Mouse (Mus musculus) kidney, postnatal 25 days (tissue): ENCODE data around the gene Myl6b.

Experiments used
- DNase-seq, 2 experiments: peaks; one replicate each; pipeline ENCODE4 v3.0.0; 2021; ENCODE audit warnings: mixed read lengths in 2 of 2

The Myl6b gene

DNA sequence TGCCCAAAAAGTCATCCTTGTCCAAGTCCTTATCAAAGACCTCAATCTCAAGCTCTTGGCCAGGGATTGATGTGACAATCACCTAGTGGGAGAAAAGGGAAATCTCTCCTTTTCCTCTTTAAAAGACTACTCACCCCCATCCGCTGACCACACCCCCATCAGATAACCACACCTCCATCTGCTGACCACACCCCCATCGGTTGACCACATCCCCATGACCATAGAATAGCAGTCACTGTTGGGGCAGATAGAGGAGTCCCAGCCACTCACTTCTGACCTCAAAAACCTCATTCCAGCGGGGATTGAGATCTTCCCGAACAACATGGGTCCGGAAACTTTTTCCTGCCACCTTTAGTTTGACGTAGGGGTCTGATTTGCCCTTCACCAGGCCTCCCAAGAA lies 18.2 kb upstream of the Myl6b start:
- DNase-seq, result peak in 1 of 2 experiments; percentile 39

DNA sequence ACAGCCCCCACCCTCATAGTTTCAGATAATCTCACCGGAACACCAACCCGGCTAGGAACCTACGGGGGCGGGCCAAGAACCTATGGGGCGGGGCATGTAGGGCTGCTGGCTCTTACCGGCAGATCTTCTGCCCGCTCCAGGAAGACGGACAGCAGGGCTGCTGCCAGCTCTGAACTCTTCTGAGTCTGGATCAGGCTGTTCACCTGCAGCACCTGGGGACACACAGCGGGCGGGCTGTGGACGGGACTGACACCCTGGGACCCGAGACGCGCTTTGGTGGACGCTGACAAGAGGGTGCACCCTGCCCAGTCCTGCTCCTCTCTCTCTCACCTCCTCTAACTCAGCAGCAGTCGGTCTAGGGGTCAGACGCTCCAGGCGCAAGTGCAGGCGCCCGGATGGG lies 17.5 kb upstream of the Myl6b start:
- peak in 1 of 2 experiments; percentile 46 for DNase-seq

DNA sequence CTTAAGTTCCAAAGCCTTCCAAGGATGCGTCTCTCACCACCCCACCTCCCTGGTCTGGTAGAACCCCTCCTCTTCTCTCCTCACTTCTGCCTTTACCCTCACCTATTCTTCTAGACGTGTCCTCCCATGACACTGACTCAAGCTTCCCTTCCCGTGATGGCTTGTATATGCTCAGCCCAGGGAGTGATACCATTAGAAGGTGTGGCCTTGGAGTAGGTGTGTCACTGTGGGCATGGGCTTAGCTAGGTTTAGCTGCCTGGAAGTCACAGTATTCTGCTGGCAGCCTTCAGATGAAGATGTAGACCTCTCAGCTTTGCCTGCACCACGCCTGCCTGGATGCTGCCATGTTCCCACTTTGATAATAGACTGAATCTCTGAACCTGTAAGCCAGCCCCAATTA lies 16.6 kb upstream of the Myl6b start:
- DNase-seq, result no peak

DNA sequence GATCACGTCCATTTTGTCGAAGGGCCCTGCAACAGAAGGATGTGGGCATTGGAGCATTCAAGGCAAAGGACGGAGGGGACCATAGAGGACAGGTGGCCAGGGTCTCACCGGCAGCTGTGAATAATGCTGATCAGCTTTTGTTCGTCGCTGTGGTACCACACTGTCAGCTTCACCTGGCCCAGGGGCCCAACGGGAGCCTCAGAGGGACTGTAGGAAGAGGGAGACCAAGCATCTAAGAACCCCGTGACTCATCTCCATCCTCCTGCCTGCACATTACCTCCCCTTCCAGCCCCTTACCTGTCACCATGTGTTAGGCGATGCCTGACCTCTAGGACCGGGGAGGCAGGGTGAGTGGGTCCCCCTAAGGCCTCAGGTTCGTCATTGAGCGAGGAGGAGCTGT lies 13.3 kb upstream of the Myl6b start:
- no peak for DNase-seq

DNA sequence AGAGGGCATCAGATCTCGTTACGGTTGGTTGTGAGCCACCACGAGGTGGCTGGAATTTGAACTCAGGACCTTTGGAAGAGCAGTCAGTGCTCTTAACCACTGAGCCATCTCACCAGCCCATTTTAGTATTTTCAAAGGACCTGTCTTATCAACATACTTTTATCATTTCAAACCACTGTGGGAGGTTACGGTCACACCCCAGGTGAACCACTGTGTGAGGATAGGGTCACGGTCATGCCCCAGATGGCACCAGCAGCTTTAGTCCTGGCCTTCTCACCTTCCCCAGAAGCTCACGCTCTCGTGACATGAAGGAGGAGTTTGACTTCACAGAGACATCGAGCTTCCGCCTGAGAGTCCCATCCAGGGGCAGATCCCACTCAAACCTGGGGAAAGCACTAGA lies 12.7 kb upstream of the Myl6b start:
- peak in 1 of 2 experiments; percentile 28 for DNase-seq

DNA sequence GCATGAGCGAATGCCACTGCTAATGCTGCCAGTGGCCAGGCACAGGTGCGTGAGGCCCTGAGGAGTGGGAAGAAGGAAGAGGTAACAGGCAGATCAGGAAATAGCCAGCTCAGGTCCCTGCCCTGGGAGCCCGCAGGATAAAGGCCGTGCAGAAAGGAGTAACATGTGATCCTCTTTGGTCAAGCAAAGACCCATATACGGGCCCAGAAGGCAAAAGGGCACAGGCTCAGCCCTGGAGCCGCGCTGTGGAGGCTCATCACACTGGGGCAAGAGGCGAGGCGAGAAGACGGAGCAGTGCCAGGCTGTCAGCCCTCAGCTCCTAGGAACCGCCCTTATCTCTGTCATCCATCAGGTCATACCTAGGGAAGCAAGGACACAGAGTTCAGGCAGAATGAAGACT lies 11.8 kb upstream of the Myl6b start:
- peak in 1 of 2 experiments; percentile 35 for DNase-seq

DNA sequence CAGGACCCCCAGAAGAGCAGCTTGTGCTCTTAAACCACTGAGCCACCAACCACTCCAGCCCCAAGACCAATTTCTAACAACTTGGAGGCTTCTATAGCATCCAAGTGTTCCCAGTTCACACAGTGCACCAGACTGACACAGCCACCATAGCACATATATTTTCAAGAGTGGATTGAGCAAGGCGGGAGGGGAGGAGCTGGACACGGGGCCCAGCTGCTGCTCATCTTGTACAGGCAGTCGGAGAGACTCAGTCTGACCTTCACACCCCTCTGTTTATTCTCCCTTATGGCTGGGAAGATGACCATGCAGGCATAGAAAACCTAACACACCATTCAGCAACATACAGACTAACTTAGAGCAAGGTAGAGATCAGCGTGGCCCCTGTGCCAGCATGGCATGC lies 11.3 kb upstream of the Myl6b start:
- DNase-seq, result no peak

DNA sequence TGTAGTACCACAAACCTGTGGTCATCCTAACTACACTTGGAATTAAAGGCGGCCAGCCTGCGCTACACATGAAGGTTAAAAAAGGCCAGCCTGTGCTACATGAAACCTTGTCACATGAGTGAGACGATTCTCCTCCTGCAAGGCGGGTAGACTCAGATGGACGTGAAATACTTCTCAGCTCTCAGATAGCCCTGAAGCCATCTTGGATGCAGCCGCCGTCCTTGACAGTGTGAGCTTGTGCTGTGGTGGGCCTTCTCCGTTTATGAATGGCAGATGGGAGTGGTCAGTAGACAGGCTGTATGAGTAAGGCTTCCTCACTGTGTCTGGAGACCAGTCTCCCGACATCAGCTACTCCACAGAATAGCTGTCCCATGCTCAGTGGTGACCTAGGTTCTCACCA lies 10.7 kb upstream of the Myl6b start:
- DNase-seq, result peak in 1 of 2 experiments; percentile 28

DNA sequence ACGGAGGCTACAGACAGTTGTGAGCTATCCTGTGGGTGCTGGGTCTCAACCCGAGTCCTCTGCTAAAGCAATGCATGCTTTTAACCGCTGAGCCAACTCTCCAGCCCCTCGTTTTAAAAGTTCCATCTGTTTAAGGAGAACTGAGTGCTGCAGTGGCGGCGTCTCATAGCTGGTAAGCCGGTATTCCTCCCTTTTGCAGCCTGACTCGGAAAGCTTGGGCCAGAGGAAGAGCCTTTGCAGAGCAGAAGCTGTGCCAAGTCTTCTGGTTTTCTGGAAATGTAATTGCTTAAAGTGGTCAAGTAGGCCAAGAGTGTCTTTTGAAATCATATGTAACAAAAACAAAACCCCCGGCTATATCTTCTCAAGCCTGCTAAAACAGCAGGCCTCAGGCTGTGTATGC lies 9.8 kb upstream of the Myl6b start:
- no peak for DNase-seq

DNA sequence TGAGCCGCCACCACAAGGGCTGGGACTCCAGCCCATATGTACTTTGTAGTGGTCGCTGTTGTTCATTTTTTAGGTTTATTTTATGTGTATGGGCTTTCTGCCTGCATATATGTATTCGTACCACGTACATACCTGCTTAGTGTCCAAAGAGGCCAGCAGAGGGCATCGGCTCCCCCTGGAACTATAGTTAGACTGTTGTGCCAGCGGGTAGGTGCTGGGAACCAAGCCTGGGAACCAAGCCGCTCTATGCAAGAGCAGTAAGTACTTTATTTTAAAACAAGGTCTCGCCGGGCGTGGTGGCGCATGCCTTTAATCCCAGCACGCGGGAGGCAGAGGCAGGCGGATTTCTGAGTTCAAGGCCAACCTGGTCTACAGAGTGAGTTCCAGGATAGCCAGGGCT lies 7.5 kb upstream of the Myl6b start:
- no peak for DNase-seq

DNA sequence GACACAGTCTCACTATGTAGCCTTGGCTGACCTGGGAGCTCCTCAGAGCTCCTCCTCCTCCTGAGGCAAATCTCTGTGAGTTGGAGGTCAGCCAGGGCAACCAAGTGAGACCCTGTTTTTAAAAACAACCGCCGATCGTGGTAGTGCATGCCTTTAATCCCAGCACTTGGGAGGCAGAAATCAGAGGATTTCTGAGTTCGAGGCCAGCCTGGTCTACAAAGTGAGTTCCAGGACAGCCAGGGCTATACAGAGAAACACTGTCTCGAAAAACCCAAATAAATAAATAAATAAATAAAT lies 6.8 kb upstream of the Myl6b start:
- DNase-seq, result peak; percentile 67 to 74

DNA sequence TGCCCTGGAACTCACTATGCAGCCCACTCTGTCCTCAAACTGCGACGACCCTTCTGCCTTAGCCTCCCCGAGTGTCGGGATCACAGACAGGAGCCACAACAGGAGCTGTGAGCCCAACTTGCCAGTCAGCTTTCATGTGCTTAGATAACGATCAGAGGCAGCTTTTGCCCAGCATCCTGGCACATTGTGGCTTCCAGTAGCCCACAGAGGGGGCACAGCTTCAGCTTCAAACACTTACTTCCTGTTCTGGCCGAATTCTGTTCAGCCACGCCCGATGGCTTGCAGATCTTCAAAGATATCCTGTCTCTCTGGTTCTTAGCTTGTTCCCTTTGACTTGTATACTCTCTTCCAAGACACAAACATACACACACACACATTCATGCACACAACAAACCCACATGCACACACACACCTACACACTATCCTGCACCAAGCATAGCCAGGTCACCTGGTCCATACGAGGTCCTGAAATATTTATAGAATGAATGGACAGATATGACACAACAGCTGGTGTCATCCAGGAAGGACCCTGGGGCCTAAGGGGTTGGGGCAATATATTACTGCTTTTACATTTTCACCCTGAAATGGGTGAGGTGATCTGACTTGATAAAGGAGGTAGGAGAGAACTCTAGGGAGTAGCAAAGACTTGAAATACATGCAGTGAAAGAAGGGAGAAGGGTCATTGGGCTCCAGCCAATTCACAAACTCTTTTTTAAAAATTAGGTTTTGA lies 6.3 kb upstream of the Myl6b start:
- no peak for DNase-seq

DNA sequence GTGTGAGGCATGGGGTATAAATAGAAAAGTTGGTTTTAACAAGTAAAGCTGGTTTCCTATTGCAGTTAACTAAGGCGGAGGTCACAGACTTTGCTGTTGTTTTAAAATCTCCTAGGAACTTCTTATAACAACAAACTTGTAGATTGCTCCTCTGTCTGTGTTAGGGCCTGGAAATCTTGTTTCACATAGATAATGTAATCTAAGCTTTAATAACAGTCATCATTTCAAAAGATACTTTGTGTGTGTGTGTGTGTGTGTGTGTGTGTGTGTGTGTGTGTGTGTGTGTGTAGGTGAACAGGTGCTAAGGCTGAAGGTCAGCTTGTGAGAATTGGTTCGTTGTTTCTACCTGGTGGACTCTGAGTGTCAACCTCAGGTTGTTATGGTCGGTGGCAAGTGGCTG lies 5.5 kb upstream of the Myl6b start:
- no peak for DNase-seq

DNA sequence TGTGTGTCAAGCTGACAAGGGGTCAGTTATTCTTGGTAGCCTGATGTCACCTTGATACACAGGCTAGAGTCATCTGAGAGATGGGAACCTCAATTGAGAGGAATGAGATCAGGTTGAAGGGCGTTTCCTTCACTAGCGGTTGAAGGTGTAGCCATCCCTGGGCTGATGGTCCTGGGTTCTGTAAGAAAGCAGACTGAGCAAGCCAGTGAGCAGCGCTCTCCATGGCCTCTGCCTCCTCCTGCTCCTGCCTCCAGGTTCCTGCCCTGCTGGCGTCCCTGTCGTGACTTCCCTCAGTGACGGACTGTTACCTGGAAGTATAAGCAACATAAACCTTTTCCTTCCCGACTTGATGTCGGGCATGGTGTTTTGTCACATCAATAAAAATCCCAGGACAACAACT lies 5.0 kb upstream of the Myl6b start:
- no peak for DNase-seq

DNA sequence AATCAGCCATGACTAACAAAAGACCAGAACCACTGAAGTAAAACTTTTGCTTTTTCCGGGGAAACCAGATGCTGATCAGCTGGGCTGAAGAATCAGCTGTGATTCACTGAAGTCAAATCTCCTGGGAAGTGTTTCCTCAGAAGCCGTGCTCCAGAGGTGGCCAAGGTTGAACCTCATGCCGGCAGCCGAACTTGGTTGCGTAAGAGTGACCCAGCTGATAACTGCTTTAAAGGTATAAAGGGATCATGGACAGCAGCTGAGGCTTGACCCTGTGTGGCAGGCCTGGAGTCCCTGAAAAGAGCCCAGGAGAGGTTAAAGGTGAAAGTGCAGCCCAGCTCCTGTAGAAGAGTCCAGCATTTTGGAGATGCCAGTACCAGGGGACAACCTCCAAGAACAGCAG lies 3.9 kb upstream of the Myl6b start:
- peak in 1 of 2 experiments; percentile 63 for DNase-seq

DNA sequence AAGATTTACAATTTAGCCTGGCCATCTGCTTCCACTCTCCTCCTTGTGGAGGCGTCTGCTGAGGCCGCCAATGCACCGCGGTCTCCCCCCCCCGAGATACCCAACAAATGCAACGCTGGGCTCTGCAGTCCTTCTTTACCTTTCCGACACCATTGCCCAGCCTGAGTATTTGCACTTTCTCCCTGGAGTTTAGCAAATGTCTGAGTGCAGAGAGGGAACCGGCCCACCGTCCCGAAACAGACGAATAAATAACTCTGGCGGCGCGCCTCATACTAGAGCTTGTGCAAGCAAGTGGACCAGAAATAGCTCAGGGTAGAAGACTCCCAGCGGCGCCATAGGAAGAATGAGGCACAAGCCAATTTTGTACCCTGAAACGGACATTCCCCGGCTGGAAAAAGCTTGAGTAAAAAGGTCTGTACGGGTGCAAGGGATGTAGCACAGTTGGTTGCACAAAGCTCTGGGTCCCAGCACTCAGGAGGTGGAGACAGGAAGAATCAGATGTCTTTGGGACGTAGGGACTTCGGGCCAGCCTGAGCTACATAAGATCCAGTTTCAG lies 709 bp upstream of the Myl6b start:
- DNase-seq, result peak; percentile 66 to 71

DNA sequence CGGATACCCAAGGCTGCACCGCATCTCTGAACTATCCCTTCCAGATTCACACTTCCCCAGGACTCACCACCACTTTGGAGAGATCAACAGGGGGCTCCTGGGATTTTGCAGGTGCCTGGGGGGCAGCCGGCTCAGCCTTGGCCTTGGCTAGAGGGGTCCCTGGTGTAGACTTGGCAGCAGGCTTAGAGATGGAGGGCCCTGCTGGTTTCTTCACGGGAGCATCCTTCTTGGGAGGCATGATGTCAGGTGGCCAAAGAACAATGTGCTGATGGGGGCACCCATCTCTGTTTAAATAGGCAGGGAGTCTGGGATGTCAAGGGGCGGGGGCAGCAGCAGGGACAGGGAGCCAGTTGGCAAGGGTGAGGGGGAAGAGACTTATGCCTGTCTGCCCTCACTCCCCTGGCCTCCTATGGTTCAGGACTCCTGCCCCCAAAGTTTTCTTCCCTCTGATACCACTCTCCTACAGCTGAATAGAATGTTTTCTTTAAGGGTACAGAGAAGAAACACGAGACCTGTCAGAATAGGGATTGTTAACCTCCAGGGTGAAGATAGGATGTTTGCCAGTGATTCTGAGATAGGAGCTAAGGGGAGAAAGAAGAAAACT lies 1.2 kb downstream of the Myl6b start:
- DNase-seq, result peak in 1 of 2 experiments; percentile 31

DNA sequence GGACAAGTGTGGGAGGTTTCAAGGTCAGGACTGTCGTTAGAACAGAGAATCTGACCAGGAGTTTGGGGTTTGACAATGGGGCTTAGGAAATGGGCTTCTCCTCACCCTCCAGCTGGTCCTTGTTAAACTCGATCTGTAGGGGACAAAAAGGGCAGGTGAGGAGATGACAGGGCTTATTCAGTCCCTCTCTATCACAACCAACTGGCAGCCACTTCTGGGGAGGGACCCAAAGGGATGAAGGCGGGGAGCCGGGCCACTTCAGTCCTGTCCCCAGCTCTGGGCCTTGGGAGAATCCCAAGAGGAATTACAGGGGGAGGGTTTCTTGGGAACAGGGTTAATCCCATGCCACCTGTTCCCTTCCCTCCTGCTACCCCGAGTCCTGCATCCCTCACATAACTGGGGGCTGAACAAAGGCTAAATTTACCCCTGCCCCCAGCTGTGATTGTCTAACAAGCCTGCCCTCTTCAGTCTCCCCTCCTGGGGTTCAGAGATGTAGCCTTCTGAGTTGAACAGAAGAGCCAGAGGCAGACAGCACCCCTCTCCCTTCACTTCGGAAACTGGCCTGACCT lies 1.9 kb downstream of the Myl6b start:
- DNase-seq, result peak in 1 of 2 experiments; percentile 41

DNA sequence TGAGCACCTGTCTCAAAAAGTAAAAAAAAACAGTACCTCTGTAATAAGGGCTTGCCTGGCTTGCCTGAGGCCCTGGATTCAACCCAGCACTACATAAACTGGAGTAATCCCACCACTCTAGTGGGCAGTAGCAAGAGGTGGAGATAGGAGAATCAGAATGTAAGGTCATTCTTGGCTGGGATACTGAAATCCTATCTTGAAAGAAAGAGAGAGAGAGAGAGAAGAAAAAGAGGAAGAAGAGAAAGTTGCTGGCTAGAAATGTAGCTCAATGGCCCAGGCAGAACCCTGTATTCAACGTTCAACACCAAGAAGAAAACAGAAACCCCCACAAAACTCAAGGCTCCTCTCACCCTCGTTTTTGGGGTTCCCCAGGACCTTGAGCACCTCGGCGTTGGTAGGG lies 2.6 kb downstream of the Myl6b start:
- no peak for DNase-seq

DNA sequence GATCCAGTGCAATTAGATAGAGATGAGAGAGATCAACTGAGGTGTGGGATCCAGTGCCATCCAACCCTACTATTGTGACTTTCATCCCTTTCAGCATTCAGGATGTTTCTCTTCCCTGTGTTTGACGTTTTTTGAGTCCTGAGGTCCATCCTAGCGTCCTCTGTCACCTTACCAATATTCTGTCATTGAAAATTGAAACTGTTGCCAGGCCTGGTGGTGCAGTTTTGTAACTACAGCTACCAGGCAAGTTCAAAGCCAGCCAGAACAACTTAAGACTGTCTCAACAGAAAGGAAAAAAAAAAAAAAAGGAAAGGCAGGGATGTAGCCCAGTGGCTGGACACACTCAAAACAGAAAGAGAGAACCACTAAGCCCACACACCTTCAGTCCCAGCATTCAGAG lies 3.2 kb downstream of the Myl6b start:
- DNase-seq, result no peak

DNA sequence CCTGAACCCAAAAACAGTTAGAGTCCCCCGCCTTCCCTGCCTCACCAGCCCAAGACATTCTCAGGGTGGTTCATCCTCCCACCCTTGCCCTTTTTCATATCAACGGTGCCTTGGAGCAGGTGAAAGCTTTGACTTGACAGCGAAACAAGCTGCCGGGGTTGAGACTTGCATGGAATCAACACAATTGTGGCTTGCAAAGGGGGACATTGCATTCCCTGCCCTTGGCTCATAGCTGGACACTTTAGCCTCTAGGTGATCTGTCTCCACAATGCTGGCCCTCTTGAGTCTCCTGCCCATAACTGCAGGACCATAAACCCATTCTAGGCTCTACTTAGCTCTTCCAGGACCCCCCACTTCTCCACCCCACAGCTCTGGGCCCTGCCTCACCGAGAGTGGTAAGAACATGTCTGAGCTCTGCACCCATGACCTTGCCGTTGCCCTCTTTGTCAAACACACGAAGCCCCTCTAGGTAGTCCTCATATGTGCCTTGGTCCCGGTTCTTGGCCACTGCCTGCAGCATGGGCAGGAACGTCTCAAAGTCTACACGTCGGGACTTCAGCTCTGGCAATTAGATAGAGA lies 3.7 kb downstream of the Myl6b start:
- no peak for DNase-seq

DNA sequence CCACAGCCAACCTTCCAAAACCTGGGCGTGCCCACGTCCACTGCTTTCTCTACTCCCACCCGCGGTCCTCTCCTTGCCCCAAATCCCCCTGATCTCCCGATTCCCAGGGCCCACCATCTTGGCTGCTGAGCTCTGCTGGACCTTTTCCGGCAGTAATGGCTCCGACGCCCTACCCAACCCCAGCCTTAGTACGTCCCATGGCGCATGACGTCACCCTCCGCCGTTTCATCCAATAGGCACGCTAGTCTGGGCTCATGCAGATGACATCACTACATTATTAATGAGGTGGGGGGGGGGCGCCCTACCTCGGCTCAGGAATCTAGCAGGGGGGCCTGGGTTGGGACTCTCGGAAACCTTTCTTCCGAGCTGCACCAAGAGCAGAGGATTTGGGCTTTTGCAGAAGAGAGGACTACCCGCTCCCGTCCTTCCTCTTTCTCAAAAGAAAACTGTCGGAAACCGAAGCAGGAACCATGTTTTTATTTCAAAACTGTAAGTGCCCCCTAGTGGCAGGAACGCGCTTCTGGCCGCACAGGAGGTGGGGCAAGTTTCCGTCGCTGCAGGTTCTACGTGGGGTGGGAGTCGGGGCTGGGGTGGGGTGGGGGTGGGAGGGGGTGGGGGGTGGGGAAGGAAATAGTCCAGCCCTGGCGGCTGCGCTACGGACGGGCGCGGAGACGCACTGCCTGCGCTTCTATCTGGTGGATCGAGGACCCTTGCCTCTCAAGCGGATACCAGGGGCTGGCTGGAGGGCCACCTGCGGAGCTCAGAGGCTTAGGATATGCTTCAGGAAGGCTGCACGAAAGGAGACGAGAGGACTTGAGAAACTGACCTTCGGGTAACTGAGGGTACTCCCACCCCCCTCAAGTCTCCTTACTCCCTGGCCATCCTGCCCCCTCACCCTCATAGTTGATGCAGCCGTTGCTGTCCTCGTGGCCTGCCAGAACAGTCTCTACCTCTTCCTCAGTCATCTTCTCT lies 4.5 kb downstream of the Myl6b start, which contains the start of gene Myl6:
Gene Myl6, minus strand, starts transcription at position 451 of the 972 bp plus-strand sequence.
- DNase-seq, result peak; percentile 99 to 100

DNA sequence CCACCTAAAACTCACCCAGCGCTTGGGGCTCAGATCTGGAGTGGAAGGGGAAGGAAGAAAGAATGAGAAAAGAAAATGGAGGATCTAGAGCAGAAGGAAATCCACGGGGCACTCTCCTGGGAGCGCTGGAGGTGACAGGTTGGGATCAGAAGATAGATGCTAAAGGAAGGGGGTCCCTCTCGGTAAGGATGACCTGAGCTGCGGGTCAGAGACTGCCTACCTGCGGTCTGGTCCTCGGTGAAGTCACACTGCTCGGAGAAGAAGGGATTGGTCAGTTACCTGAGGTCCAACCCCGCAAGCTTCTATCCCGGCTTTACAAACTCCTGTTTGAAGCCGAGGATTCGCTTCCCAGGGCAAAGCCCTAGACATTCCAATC lies 5.2 kb downstream of the Myl6b start:
- no peak for DNase-seq
